Mouse (Mus musculus) neutrophil, adult 5-6 weeks (primary cell): ENCODE results near the gene Nudt3. TPM values are rescaled to one million over a fixed set of nuclear protein-coding genes. Genes with fewer than 3 reads are reported as not detected.

Source experiments
- ATAC-seq: fragments of 151-379, 151-347 bp; 2 replicates; pipeline ENCODE4 v1.8.0; 2017; ENCODE audit warnings: mild to moderate bottlenecking, moderate TSS enrichment; ENCODE audit not compliant: insufficient number of reproducible peaks, poor library complexity, low FRiP score, severe bottlenecking; ENCODE audit errors: extremely low read depth
- total RNA-seq: library from RNA; stranded (forward); fragments of 200-1000 nt; gene quantifications from 2 replicates; pipeline ENCODE4 v1.2.3, GENCODE M21; 2017

Nudt3 gene
- total RNA-seq, 1 experiment from 2014 or later: 81.1 TPM

GRCm38 (mm10) chr17:27577468-27577867 is 45.8 kb downstream of the Nudt3 start:
- no peak for ATAC-seq

- ATAC-seq: no peak
Observed at GRCm38 (mm10) chr17:27576056-27576455, 47.2 kb downstream of the Nudt3 start.

GRCm38 (mm10) chr17:27575116-27575776 is 48.0 kb downstream of the Nudt3 start:
- ATAC-seq: no peak

GRCm38 (mm10) chr17:27574470-27575115 is 48.7 kb downstream of the Nudt3 start:
- ATAC-seq: no peak

GRCm38 (mm10) chr17:27573772-27574320 is 49.4 kb downstream of the Nudt3 start:
- ATAC-seq: no peak

GRCm38 (mm10) chr17:27571315-27571714 is 52.0 kb downstream of the Nudt3 start:
- no peak for ATAC-seq

- ATAC-seq: no peak
Observed at GRCm38 (mm10) chr17:27568228-27568627, 55.1 kb downstream of the Nudt3 start.

GRCm38 (mm10) chr17:27565942-27566267 is 57.4 kb downstream of the Nudt3 start:
- no peak for ATAC-seq

- peak; percentile 79 for ATAC-seq
Observed at GRCm38 (mm10) chr17:27565163-27565941, 57.9 kb downstream of the Nudt3 start, which contains the start of gene AI413582. Gene AI413582, minus strand, starts transcription at chr17:27565756.

- no peak for ATAC-seq
Observed at GRCm38 (mm10) chr17:27564391-27565162, 58.7 kb downstream of the Nudt3 start.

- ATAC-seq: no peak
Observed at GRCm38 (mm10) chr17:27563771-27564244, 59.5 kb downstream of the Nudt3 start.

GRCm38 (mm10) chr17:27561809-27562526 is 61.3 kb downstream of the Nudt3 start:
- no peak for ATAC-seq

- no peak for ATAC-seq
Observed at GRCm38 (mm10) chr17:27560926-27561480, 62.3 kb downstream of the Nudt3 start.

- no peak for ATAC-seq
Observed at GRCm38 (mm10) chr17:27559596-27559995, 63.7 kb downstream of the Nudt3 start.

GRCm38 (mm10) chr17:27558845-27559244 is 64.5 kb downstream of the Nudt3 start:
- no peak for ATAC-seq

GRCm38 (mm10) chr17:27557927-27558661 is 65.2 kb downstream of the Nudt3 start:
- ATAC-seq: no peak

GRCm38 (mm10) chr17:27557181-27557926 is 65.9 kb downstream of the Nudt3 start:
- ATAC-seq: no peak
